Mouse (Mus musculus): ENCODE results near the gene Gm13889. TPM values are rescaled to one million over a fixed set of nuclear protein-coding genes. Genes with fewer than 3 reads are reported as not detected.
A peak's percentile ranks its signal among the peaks of the same experiment; 100 is the strongest.

The Gm13889 gene
- polyA plus RNA-seq, 1 experiment from 2014 or later: 11.1 TPM

DNA sequence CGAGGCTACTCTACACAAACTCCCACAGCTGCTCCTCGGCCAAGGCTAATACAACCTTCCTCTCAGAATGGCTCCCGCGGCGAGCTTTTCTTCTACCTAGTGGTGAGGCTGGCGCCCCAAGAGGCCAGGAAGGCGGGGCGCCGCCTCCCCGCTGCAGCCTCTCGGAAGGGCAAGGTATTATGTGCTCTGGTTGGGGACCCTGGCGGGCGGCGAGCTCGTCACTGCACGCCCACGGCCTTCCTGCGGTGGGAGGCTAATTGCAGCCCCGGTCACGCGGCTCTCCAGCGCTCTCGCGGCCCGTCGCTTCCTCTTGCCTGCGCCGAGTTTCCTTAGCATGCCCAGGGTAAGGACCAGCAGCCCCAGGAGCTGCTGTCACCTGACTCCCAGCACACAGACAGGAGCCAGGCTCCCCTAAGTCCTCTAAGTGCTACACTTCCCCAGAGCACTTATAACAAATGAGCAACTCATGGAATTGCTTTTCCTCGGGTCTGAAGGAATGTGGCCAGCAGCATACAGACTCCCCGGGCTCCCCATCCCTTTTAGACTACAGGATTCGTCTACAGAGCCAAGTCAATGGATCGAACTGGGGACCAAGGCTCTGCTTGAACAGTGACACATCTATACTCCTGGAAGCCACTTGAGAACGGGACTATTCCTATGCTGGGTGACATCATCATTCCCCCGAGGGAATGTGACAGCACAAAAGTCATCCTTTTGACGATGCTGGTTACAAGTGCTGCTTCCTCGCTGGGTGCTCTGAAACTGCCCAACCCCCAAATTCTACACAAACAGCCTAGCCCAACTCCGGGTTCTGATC lies 19.6 kb upstream of the Gm13889 start:
- Histone ChIP-seq H3K36me3 (peaks cover 31% of the 10 kb centered on the region), H3K9ac (peak overlapping the region; percentile 42), H3K4me1 (peaks cover 29% of the 10 kb centered on the region), H3K27ac (peak overlapping the region; percentile 61; the same call in 1 of the 2 replicates), H3K4me2 (peak overlapping the region; percentile 94), H3K4me3 (replicated peaks) (peak overlapping the region; percentile 47), H3K9me3 (replicated peaks) (no peaks in the 10 kb centered on the region), H3K27me3 (peaks cover 7% of the 10 kb centered on the region; the same call in 1 of the 2 replicates)
- 3% methylated on average over 37 of the region's 37 CpGs for WGBS
- ATAC-seq (replicated peaks; ENCODE audit: low FRiP score): peak; percentile 83

DNA sequence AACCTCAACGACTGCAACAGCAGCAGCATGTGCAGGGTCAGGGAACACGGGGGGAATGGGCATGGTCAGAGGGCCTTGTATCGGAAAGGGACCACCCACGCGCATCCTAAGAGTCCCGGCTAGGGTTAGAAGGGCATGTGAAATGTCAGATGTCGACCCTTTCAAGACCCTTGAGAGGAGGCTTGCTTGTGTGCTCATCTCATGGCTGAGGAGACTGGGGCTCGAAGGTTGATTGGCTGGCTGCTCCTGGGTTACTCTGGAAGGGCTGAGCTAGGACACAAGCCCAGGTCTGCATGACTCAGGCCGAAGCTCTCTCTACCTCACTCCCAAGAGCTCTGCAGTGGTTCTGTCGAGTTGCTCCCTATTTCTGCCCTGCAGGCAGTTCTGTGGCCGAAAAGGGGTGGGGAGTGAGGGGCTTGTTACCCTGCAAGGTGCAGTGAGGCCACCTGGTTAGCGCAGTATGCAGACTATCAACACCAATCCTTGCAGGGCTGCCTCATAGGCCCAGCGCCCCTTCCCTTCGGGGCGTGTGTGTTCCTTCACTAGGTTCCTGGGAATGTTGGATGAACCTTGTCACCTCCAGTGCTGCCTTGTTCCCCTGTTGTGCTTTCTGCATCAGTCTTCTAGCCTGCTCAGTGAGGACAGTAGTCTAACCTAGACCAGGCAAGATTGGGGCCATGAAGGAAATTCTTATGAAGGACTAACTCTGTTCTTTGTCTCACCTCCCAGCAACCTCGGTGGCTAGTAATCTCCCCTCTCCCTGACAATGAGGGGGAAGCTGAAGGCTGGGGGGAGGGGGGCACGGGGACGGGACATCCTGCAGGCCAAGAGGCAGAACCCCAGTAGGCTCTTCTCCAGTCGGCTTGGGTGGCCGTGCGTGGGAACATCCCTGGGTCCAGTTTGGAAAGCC lies 18.8 kb upstream of the Gm13889 start:
- Histone ChIP-seq H3K4me3 (replicated peaks) (peak overlapping the region; percentile 47), H3K36me3 (peaks cover 23% of the 10 kb centered on the region), H3K4me1 (peaks cover 29% of the 10 kb centered on the region), H3K27me3 (peaks cover 7% of the 10 kb centered on the region; the same call in 1 of the 2 replicates), H3K27ac (peak overlapping the region; percentile 61; the same call in 1 of the 2 replicates), H3K4me2 (peak overlapping the region; percentile 94), H3K9me3 (replicated peaks) (no peaks in the 10 kb centered on the region), H3K9ac (peak overlapping the region; percentile 42)
- peak; percentile 61 for ATAC-seq (replicated peaks; ENCODE audit: low FRiP score)
- WGBS: 18% methylated on average over 21 of the region's 21 CpGs

DNA sequence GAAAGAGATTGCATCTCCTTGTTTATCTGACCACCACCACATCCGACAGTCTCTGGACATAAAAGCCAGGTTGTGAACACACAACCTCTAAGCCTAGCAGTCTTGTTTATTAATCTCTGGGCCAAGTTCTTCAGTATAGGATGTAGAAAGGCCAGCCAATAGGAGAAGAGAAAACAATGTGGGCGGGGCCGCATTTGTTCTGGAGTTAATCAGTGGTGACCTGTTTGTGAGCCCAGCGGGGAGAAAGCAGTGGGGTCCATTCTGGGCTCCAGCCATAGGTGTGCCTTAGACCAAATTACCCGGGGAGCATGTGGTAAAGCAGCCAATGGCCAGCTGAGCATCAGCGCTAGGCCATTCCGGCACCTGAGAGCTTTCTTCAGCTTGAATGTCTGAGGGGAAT lies 18.0 kb upstream of the Gm13889 start:
- H3K36me3 ChIP-seq: peaks cover 15% of the 10 kb centered on the region
- 54% methylated on average over 7 of the region's 7 CpGs for WGBS
- H3K4me2 ChIP-seq: no peak overlapping the region
- H3K27ac ChIP-seq: no peak overlapping the region
- no peak overlapping the region for H3K4me3 ChIP-seq (replicated peaks)
- H3K27me3 ChIP-seq: peaks cover 7% of the 10 kb centered on the region; the same call in 1 of the 2 replicates
- H3K4me1 ChIP-seq: peaks cover 29% of the 10 kb centered on the region
- H3K9me3 ChIP-seq (replicated peaks): no peaks in the 10 kb centered on the region
- no peak overlapping the region for H3K9ac ChIP-seq
- no peak for ATAC-seq (replicated peaks; ENCODE audit: low FRiP score)

- no peaks in the 10 kb centered on the region for H3K9me3 ChIP-seq (replicated peaks)
- H3K27ac ChIP-seq: no peak overlapping the region
- no peak overlapping the region for H3K9ac ChIP-seq
- no peak for ATAC-seq (replicated peaks; ENCODE audit: low FRiP score)
- no peak overlapping the region for H3K4me2 ChIP-seq
- no peak overlapping the region for H3K4me3 ChIP-seq (replicated peaks)
- peaks cover 16% of the 10 kb centered on the region for H3K4me1 ChIP-seq
- 75% methylated on average over 3 of the region's 3 CpGs for WGBS
- H3K36me3 ChIP-seq: no peaks in the 10 kb centered on the region
- peaks cover 7% of the 10 kb centered on the region; the same call in 1 of the 2 replicates for H3K27me3 ChIP-seq
These were observed 14.6 kb upstream of the Gm13889 start for GRCm38 (mm10) chr2:93971647-93972046.

DNA sequence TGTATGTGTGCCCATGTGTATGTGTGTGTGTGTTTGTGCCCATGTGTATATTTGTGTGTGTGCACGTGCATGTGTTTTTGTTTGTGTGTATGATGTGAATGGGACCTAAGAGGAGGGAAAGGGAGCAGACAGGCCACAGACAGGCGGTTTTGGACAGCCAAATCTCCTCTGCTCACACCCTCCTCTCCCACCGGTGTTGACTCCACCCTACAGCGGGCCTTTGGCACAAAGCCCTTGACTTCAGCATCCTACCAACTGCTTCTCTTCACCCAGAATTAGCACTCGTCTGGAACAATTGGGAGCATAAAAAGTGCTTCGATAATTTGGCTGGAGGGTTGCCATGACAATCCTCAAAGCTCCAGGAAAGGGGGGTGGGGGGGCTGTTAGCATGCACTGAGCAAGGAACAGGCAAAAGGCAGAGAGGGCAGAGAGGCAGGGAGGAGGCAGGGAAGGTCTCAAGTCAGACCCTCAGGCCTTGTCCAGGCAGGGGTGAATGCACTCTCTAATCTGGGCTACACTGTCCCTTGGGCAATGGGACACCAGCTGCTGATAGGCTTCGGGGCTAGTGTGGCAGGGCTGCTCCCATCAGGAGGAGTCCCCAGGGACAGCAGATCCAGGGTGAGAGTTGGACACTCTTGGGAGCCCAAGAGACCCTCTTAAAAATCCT lies 7.6 kb upstream of the Gm13889 start:
- H3K9me3 ChIP-seq (replicated peaks): no peaks in the 10 kb centered on the region
- H3K27ac ChIP-seq: no peak overlapping the region
- ATAC-seq (replicated peaks; ENCODE audit: low FRiP score): no peak
- peaks cover 7% of the 10 kb centered on the region for H3K27me3 ChIP-seq
- 55% methylated on average over 7 of the region's 7 CpGs for WGBS
- no peak overlapping the region for H3K9ac ChIP-seq
- H3K4me3 ChIP-seq (replicated peaks): no peak overlapping the region
- no peak overlapping the region for H3K4me2 ChIP-seq
- no peaks in the 10 kb centered on the region for H3K36me3 ChIP-seq
- H3K4me1 ChIP-seq: no peaks in the 10 kb centered on the region

GRCm38 (mm10) chr2:93963802-93964201 lies 6.8 kb upstream of the Gm13889 start:
- WGBS: 55% methylated on average over 1 of the region's 1 CpGs
- Histone ChIP-seq H3K4me1 (no peaks in the 10 kb centered on the region), H3K9me3 (replicated peaks) (no peaks in the 10 kb centered on the region), H3K4me2 (no peak overlapping the region), H3K4me3 (replicated peaks) (no peak overlapping the region), H3K36me3 (no peaks in the 10 kb centered on the region), H3K27ac (no peak overlapping the region), H3K27me3 (peaks cover 14% of the 10 kb centered on the region), H3K9ac (no peak overlapping the region)
- no peak for ATAC-seq (replicated peaks; ENCODE audit: low FRiP score)

GRCm38 (mm10) chr2:93961716-93962115 lies 4.7 kb upstream of the Gm13889 start:
- no peak; the same call in 1 of the 2 replicates for ATAC-seq (replicated peaks; ENCODE audit: low FRiP score)
- Histone ChIP-seq H3K4me2 (no peak overlapping the region), H3K27ac (peak overlapping the region; percentile 3; the same call in 1 of the 2 replicates), H3K36me3 (no peaks in the 10 kb centered on the region), H3K4me3 (replicated peaks) (no peak overlapping the region), H3K9ac (no peak overlapping the region), H3K4me1 (peaks cover 8% of the 10 kb centered on the region), H3K27me3 (peaks cover 35% of the 10 kb centered on the region), H3K9me3 (replicated peaks) (no peaks in the 10 kb centered on the region)
- WGBS: 70% methylated on average over 8 of the region's 8 CpGs

GRCm38 (mm10) chr2:93959346-93959745 lies 2.3 kb upstream of the Gm13889 start:
- Histone ChIP-seq H3K27ac (no peak overlapping the region), H3K9me3 (replicated peaks) (no peaks in the 10 kb centered on the region), H3K4me2 (no peak overlapping the region), H3K36me3 (no peaks in the 10 kb centered on the region), H3K27me3 (peaks cover 58% of the 10 kb centered on the region), H3K4me3 (replicated peaks) (no peak overlapping the region), H3K4me1 (peaks cover 31% of the 10 kb centered on the region), H3K9ac (no peak overlapping the region)
- WGBS: 73% methylated on average over 8 of the region's 8 CpGs
- ATAC-seq (replicated peaks; ENCODE audit: low FRiP score): no peak

GRCm38 (mm10) chr2:93958216-93958615 lies 1.2 kb upstream of the Gm13889 start:
- no peaks in the 10 kb centered on the region for H3K9me3 ChIP-seq (replicated peaks)
- no peak for ATAC-seq (replicated peaks; ENCODE audit: low FRiP score)
- WGBS: 75% methylated on average over 3 of the region's 3 CpGs
- H3K36me3 ChIP-seq: no peaks in the 10 kb centered on the region
- H3K4me2 ChIP-seq: no peak overlapping the region
- H3K27ac ChIP-seq: no peak overlapping the region
- H3K4me3 ChIP-seq (replicated peaks): no peak overlapping the region
- H3K9ac ChIP-seq: no peak overlapping the region
- H3K4me1 ChIP-seq: peaks cover 31% of the 10 kb centered on the region
- H3K27me3 ChIP-seq: peaks cover 70% of the 10 kb centered on the region

- 47% methylated on average over 8 of the region's 8 CpGs for whole genome bisulfite sequencing
- H3K27ac ChIP-seq: no peak overlapping the region
- no peaks in the 10 kb centered on the region for H3K9me3 ChIP-seq (replicated peaks)
- no peak overlapping the region for H3K4me2 ChIP-seq
- no peak overlapping the region for H3K9ac ChIP-seq
- peaks cover 31% of the 10 kb centered on the region for H3K4me1 ChIP-seq
- ATAC-seq (replicated peaks; ENCODE audit: low FRiP score): no peak
- H3K27me3 ChIP-seq: peaks cover 74% of the 10 kb centered on the region
- H3K4me3 ChIP-seq (replicated peaks): no peak overlapping the region; the same call in 1 of the 2 replicates
- no peaks in the 10 kb centered on the region for H3K36me3 ChIP-seq
These were observed 779 bp upstream of the Gm13889 start for GRCm38 (mm10) chr2:93957785-93958175.

DNA sequence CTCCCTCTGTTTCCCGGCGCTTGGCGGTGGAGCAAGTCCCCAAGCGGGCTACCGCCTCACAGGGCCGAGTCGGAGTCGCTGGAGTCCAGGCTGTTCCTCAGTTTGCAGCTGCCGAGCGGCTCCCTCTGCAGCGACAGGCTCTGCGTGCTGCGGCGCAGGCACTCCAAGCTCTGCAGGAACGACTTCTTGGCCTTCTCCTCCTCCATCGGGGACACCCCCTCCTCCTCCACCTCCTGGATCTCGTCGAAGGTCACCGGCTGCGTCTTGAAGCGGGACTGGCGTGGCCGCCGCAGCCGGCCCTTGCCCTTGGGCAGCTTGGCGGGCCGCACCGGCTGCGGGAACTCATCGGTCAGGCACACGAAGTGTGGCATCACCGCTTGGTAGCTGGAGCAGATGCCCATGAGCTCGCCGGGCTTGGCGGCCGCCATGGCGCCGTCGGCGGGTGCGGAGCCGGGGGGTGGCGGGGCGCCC lies 635 bp downstream of the Gm13889 start:
- ATAC-seq (replicated peaks; ENCODE audit: low FRiP score): peak; percentile 51; the same call in 1 of the 2 replicates
- Histone ChIP-seq H3K4me2 (peak overlapping the region; percentile 98), H3K4me3 (replicated peaks) (peak overlapping the region; percentile 65), H3K27ac (peak overlapping the region; percentile 39), H3K36me3 (no peaks in the 10 kb centered on the region), H3K9me3 (replicated peaks) (no peaks in the 10 kb centered on the region), H3K27me3 (peaks cover 83% of the 10 kb centered on the region), H3K4me1 (peaks cover 31% of the 10 kb centered on the region), H3K9ac (peak overlapping the region; percentile 71)
- WGBS: 0% methylated on average over 43 of the region's 44 CpGs

Measured in kidney, embryonic 15.5 days (tissue).